Mouse (Mus musculus) frontal cortex, postnatal 25 days (tissue): ENCODE results near the gene Tmem131.
"Not testable (repeated sequence)": the region's sequence is repeated elsewhere in the genome, so short reads cannot be mapped to it uniquely, and the experiment has no call there.

Experiments
- DNase-seq, 2 experiments: peaks; one replicate each; pipeline ENCODE4 v3.0.0; 2022; ENCODE audit warnings: low spot score in 2 of 2

Tmem131 gene

GRCm38 (mm10) chr1:36917423-36917822 is 26.0 kb downstream of the Tmem131 start:
- DNase-seq, result no peak

- DNase-seq, result no peak
Measured at GRCm38 (mm10) chr1:36915200-36915580, 28.3 kb downstream of the Tmem131 start.

GRCm38 (mm10) chr1:36914455-36915199 is 28.8 kb downstream of the Tmem131 start:
- no peak for DNase-seq

- DNase-seq, result no peak
Measured at GRCm38 (mm10) chr1:36913806-36914205, 29.7 kb downstream of the Tmem131 start.

GRCm38 (mm10) chr1:36912239-36912638 is 31.2 kb downstream of the Tmem131 start:
- no peak for DNase-seq

- DNase-seq, result no peak
Measured at GRCm38 (mm10) chr1:36911603-36912002, 31.9 kb downstream of the Tmem131 start.

GRCm38 (mm10) chr1:36910397-36910796 is 33.1 kb downstream of the Tmem131 start:
- no peak for DNase-seq

- DNase-seq, result not testable (repeated sequence)
Measured at GRCm38 (mm10) chr1:36909965-36910364, 33.5 kb downstream of the Tmem131 start.

GRCm38 (mm10) chr1:36905216-36905615 is 38.2 kb downstream of the Tmem131 start:
- no peak for DNase-seq

GRCm38 (mm10) chr1:36904489-36904888 is 39.0 kb downstream of the Tmem131 start:
- no peak for DNase-seq

- no peak for DNase-seq
Measured at GRCm38 (mm10) chr1:36904084-36904451, 39.4 kb downstream of the Tmem131 start.

GRCm38 (mm10) chr1:36903376-36904083 is 39.9 kb downstream of the Tmem131 start:
- peak in 1 of 2 experiments; percentile 22 for DNase-seq

GRCm38 (mm10) chr1:36902533-36903315 is 40.7 kb downstream of the Tmem131 start:
- no peak for DNase-seq

GRCm38 (mm10) chr1:36899622-36900021 is 43.8 kb downstream of the Tmem131 start:
- no peak for DNase-seq

- DNase-seq, result no peak
Measured at GRCm38 (mm10) chr1:36896423-36896822, 47.0 kb downstream of the Tmem131 start.

- no peak for DNase-seq
Measured at GRCm38 (mm10) chr1:36895452-36895851, 48.0 kb downstream of the Tmem131 start.

GRCm38 (mm10) chr1:36894136-36894535 is 49.3 kb downstream of the Tmem131 start:
- no peak for DNase-seq

- not testable (repeated sequence) for DNase-seq
Measured at GRCm38 (mm10) chr1:36893720-36894119, 49.7 kb downstream of the Tmem131 start.

- no peak for DNase-seq
Measured at GRCm38 (mm10) chr1:36893146-36893545, 50.3 kb downstream of the Tmem131 start.

GRCm38 (mm10) chr1:36892461-36892860 is 51.0 kb downstream of the Tmem131 start:
- DNase-seq, result no peak

- DNase-seq, result no peak
Measured at GRCm38 (mm10) chr1:36889016-36889415, 54.5 kb downstream of the Tmem131 start.

- DNase-seq, result no peak
Measured at GRCm38 (mm10) chr1:36887172-36887571, 56.3 kb downstream of the Tmem131 start.
